Mouse (Mus musculus): ENCODE data around the gene Isl2. TPM values are rescaled to one million over a fixed set of nuclear protein-coding genes. Genes with fewer than 3 reads are reported as not detected.

Gene Isl2
- total RNA-seq (2021) = not detected
- long read RNA-seq, experiment 1 = 0 reads
- long read RNA-seq, experiment 2 = 0 reads

GRCm38 (mm10) chr9:55538377-55538776 is at the start of gene Isl2:
TSS of gene Isl2 (plus strand) at chr9:55538672.
- no peak for TF ChIP-seq CTCF (IDR thresholded peaks at IDR 0.05)
- Histone ChIP-seq H3K4me3 (no peak within 1 kb of the TSS), H3K27ac (no peak within 1 kb of the TSS)
- no peak for DNase-seq
- intact Hi-C loops (cut with DNase I) = no loop called here

- peak overlapping the region; percentile 21; the same call in 1 of the 2 replicates for H3K4me3 ChIP-seq
- peak; percentile 48 for DNase-seq
- H3K27ac ChIP-seq = peak overlapping the region; percentile 77
- intact Hi-C loops (cut with DNase I) = no loop called here
- no peak for TF ChIP-seq CTCF (IDR thresholded peaks at IDR 0.05)
Observed at GRCm38 (mm10) chr9:55507922-55508321, 30.6 kb upstream of the Isl2 start.

GRCm38 (mm10) chr9:55508701-55509100 is 29.8 kb upstream of the Isl2 start:
- DNase-seq = peak; percentile 31
- no peak for TF ChIP-seq CTCF (IDR thresholded peaks at IDR 0.05)
- H3K27ac ChIP-seq = peak overlapping the region; percentile 77
- intact Hi-C loops (cut with DNase I) = no loop called here
- H3K4me3 ChIP-seq = peak overlapping the region; percentile 21

GRCm38 (mm10) chr9:55509731-55510130 is 28.7 kb upstream of the Isl2 start:
- intact Hi-C loops (cut with DNase I) = no loop called here
- TF ChIP-seq CTCF (IDR thresholded peaks at IDR 0.05) = no peak
- no peak for DNase-seq
- H3K27ac ChIP-seq = peak overlapping the region; percentile 77
- H3K4me3 ChIP-seq = peak overlapping the region; percentile 21

- intact Hi-C loops (cut with DNase I) = no loop called here
- H3K4me3 ChIP-seq = peak overlapping the region; percentile 96
- TF ChIP-seq CTCF (IDR thresholded peaks at IDR 0.05) = no peak
- DNase-seq = no peak
- peak overlapping the region; percentile 99 for H3K27ac ChIP-seq
Observed at GRCm38 (mm10) chr9:55510651-55511235, 27.7 kb upstream of the Isl2 start.

- DNase-seq = no peak
- H3K4me3 ChIP-seq = peak overlapping the region; percentile 96
- intact Hi-C loops (cut with DNase I) = no loop called here
Observed at GRCm38 (mm10) chr9:55511521-55511993, 26.9 kb upstream of the Isl2 start.

GRCm38 (mm10) chr9:55512027-55512543 is 26.4 kb upstream of the Isl2 start, which contains the start of gene Etfa:
TSS of gene Etfa (minus strand) at chr9:55512243.
- Histone ChIP-seq H3K4me3 (peak within 1 kb of the TSS; percentile 96), H3K27ac (peak within 1 kb of the TSS; percentile 99)
- TF ChIP-seq CTCF (IDR thresholded peaks at IDR 0.05) = no peak
- DNase-seq = peak; percentile 98
- intact Hi-C loops (cut with DNase I) = no loop called here

More at GRCm38 (mm10) chr9:55511521-55511993, 26.9 kb upstream of the Isl2 start:
- peak overlapping the region; percentile 99 for H3K27ac ChIP-seq
- no peak for TF ChIP-seq CTCF (IDR thresholded peaks at IDR 0.05)

- intact Hi-C loops (cut with DNase I) = no loop called here
- no peak overlapping the region for H3K4me3 ChIP-seq
- no peak overlapping the region for H3K27ac ChIP-seq
- no peak for DNase-seq
- peak; percentile 57 for TF ChIP-seq CTCF (IDR thresholded peaks at IDR 0.05)
Observed at GRCm38 (mm10) chr9:55525716-55526115, 12.8 kb upstream of the Isl2 start.

- intact Hi-C loops (cut with DNase I) = loop anchor here (1.0 to 2.0 kb wide), 2 partner anchors 21 to 107 kb away; no protein-coding TSS in a partner anchor
- peak; percentile 92 for TF ChIP-seq CTCF (IDR thresholded peaks at IDR 0.05)
- Histone ChIP-seq H3K4me3 (no peak overlapping the region), H3K27ac (no peak overlapping the region)
- DNase-seq = peak; percentile 72
Observed at GRCm38 (mm10) chr9:55535907-55536306, 2.6 kb upstream of the Isl2 start.

- Histone ChIP-seq H3K27ac (no peak overlapping the region), H3K4me3 (no peak overlapping the region)
- intact Hi-C loops (cut with DNase I) = no loop called here
- TF ChIP-seq CTCF (IDR thresholded peaks at IDR 0.05) = no peak
- no peak for DNase-seq
Observed at GRCm38 (mm10) chr9:55539006-55539405, 534 bp downstream of the Isl2 start.

- no peak for DNase-seq
- H3K4me3 ChIP-seq = no peak overlapping the region
- intact Hi-C loops (cut with DNase I) = no loop called here
- H3K27ac ChIP-seq = no peak overlapping the region
- TF ChIP-seq CTCF (IDR thresholded peaks at IDR 0.05) = no peak
Observed at GRCm38 (mm10) chr9:55539661-55540390, 1.4 kb downstream of the Isl2 start.

- H3K27ac ChIP-seq = no peak overlapping the region
- intact Hi-C loops (cut with DNase I) = no loop called here
- DNase-seq = no peak
- peak overlapping the region; percentile 71 for H3K4me3 ChIP-seq
- no peak for TF ChIP-seq CTCF (IDR thresholded peaks at IDR 0.05)
Observed at GRCm38 (mm10) chr9:55540391-55540770, 1.9 kb downstream of the Isl2 start.

- intact Hi-C loops (cut with DNase I) = no loop called here
- Histone ChIP-seq H3K4me3 (peak overlapping the region; percentile 71), H3K27ac (no peak overlapping the region)
- no peak for TF ChIP-seq CTCF (IDR thresholded peaks at IDR 0.05)
- peak; percentile 39 for DNase-seq
Observed at GRCm38 (mm10) chr9:55540888-55541287, 2.4 kb downstream of the Isl2 start.

Data from gastrocnemius, adult 2 months (tissue).